Comparison of ENCODE assay signal across 25 mouse cellular contexts in genomic region chr7:113797134-113797533, GRCm38 (mm10). TPM values are rescaled to one million over a fixed set of nuclear protein-coding genes. Genes with fewer than 3 reads are reported as not detected.
DNase-seq lines count a peak whose midpoint lies in the region; ATAC-seq and TF ChIP-seq lines count a peak whose summit lies in the region.
"Had no signal": no experiment of that assay in that cellular context is flagged by ENCODE, and none has a peak within 500 bp of the region (broad histone marks: within the 10 kb centered on the region; RNA-seq: fewer than 3 reads in every experiment).

No protein-coding gene starts in this region.

- no peaks in the 10 kb centered on the region for H3K9me3 ChIP-seq in intestine, embryonic 15.5 days
- H3K9me3 ChIP-seq in intestine, postnatal 0 days (ENCODE audit: control insufficient read depth), result no peaks in the 10 kb centered on the region
- H3K9me3 ChIP-seq in stomach, postnatal 0 days (ENCODE audit: control insufficient read depth, low read length), result no peaks in the 10 kb centered on the region
- H3K9me3 ChIP-seq: embryonic facial prominence, embryonic 12.5 days; forebrain, embryonic 13.5 days; forebrain, embryonic 15.5 days; G1E had no signal

- no peak overlapping the region for H3K9ac ChIP-seq in intestine, embryonic 15.5 days
- H3K9ac ChIP-seq in intestine, postnatal 0 days (ENCODE audit: low read depth, low read length), result no peak overlapping the region
- H3K9ac ChIP-seq in stomach, postnatal 0 days (ENCODE audit: low read length), result no peak overlapping the region
- H3K9ac ChIP-seq: embryonic facial prominence, embryonic 12.5 days; forebrain, embryonic 13.5 days; forebrain, embryonic 15.5 days; forebrain, postnatal 0 days had no signal

- peak; percentile 82 for ATAC-seq in intestine, embryonic 15.5 days
- ATAC-seq in intestine, postnatal 0 days, result peak; percentile 95
- ATAC-seq in stomach, postnatal 0 days (ENCODE audit: low FRiP score, low TSS enrichment), result 0 out of 2 replicates have a peak, but pooled peaks have one; percentile 42
- ATAC-seq: activated CD4-positive, CD25-positive, alpha-beta regulatory T cell, adult 4 months; CD4-positive, CD25-positive, alpha-beta regulatory T cell, adult 4 months; forebrain, embryonic 13.5 days; forebrain, embryonic 15.5 days; forebrain, postnatal 0 days; Patski had no signal

- WGBS in intestine, embryonic 15.5 days, result 72% methylated on average over 4 of the region's 4 CpGs
- WGBS in intestine, postnatal 0 days, result 47% methylated on average over 4 of the region's 4 CpGs
- 71% methylated on average over 4 of the region's 4 CpGs for WGBS in stomach, postnatal 0 days

- 0 out of 2 replicates have a peak, but pooled peaks have one; percentile 10 for TF ChIP-seq CTCF in intestine, postnatal 0 days (IDR thresholded peaks at IDR 0.05; ENCODE audit: low read depth)
- TF ChIP-seq CTCF in stomach, postnatal 0 days (IDR thresholded peaks at IDR 0.05; ENCODE audit: low read depth), result no peak

- H3K27me3 ChIP-seq in intestine, embryonic 15.5 days (replicated peaks), result no peaks in the 10 kb centered on the region
- no peaks in the 10 kb centered on the region for H3K27me3 ChIP-seq in intestine, postnatal 0 days (replicated peaks; ENCODE audit: control insufficient read depth, insufficient read depth, low read length)
- H3K27me3 ChIP-seq in stomach, postnatal 0 days (ENCODE audit: control insufficient read depth, insufficient read depth, low read length), result no peaks in the 10 kb centered on the region
- H3K27me3 ChIP-seq: embryonic facial prominence, embryonic 12.5 days; forebrain, embryonic 13.5 days; forebrain, embryonic 15.5 days had no signal

- no peak for DNase-seq in stomach, postnatal 0 days (ENCODE audit: low spot score)
- no peak for DNase-seq in left cerebral cortex, adult 8-10 months (ENCODE audit: low spot score in 2 of 2)
- no peak for DNase-seq in gastrocnemius, adult 18-20 months (ENCODE audit: low spot score)
- DNase-seq: adrenal gland, adult 8-10 months; adrenal gland, postnatal 25 days; B cell, adult 2 months; cerebellum, adult 11 months; cerebellum, adult 18-20 months; cerebellum, adult 8-10 months; cerebellum, adult 9-11 months; cerebellum, postnatal 14 days; cerebellum, postnatal 36 days; embryo, embryonic 11 days; forebrain, postnatal 0 days had no signal

- H3K4me3 ChIP-seq in intestine, embryonic 15.5 days (replicated peaks), result no peak overlapping the region
- H3K4me3 ChIP-seq in intestine, postnatal 0 days (ENCODE audit: low read depth, low read length), result no peak overlapping the region
- H3K4me3 ChIP-seq in stomach, postnatal 0 days (ENCODE audit: low read depth, low read length), result no peak overlapping the region
- H3K4me3 ChIP-seq: embryonic facial prominence, embryonic 12.5 days; forebrain, embryonic 13.5 days; forebrain, embryonic 15.5 days had no signal

- no peak overlapping the region for H3K27ac ChIP-seq in intestine, embryonic 15.5 days
- H3K27ac ChIP-seq in intestine, postnatal 0 days (ENCODE audit: low read depth, low read length), result no peak overlapping the region
- no peak overlapping the region for H3K27ac ChIP-seq in stomach, postnatal 0 days (replicated peaks)
- H3K27ac ChIP-seq: embryonic facial prominence, embryonic 12.5 days; forebrain, embryonic 13.5 days; forebrain, embryonic 15.5 days had no signal

- H3K4me2 ChIP-seq in intestine, embryonic 15.5 days (replicated peaks), result no peak overlapping the region
- H3K4me2 ChIP-seq in intestine, postnatal 0 days (replicated peaks; ENCODE audit: low read depth), result no peak overlapping the region
- no peak overlapping the region for H3K4me2 ChIP-seq in stomach, postnatal 0 days (replicated peaks; ENCODE audit: low read depth)
- H3K4me2 ChIP-seq: embryonic facial prominence, embryonic 12.5 days; forebrain, embryonic 13.5 days; forebrain, embryonic 15.5 days had no signal

- no peaks in the 10 kb centered on the region for H3K4me1 ChIP-seq in intestine, embryonic 15.5 days (replicated peaks)
- no peaks in the 10 kb centered on the region for H3K4me1 ChIP-seq in intestine, postnatal 0 days (replicated peaks; ENCODE audit: control insufficient read depth, insufficient read depth, low read length)
- H3K4me1 ChIP-seq in stomach, postnatal 0 days (replicated peaks; ENCODE audit: control insufficient read depth, insufficient read depth), result no peaks in the 10 kb centered on the region
- H3K4me1 ChIP-seq: embryonic facial prominence, embryonic 12.5 days; forebrain, embryonic 13.5 days; forebrain, embryonic 15.5 days had no signal

- no peak for TF ChIP-seq EP300 in stomach, postnatal 0 days (optimal IDR thresholded peaks at IDR 0.05)

- H3K36me3 ChIP-seq in intestine, embryonic 15.5 days, result no peaks in the 10 kb centered on the region
- H3K36me3 ChIP-seq in intestine, postnatal 0 days (ENCODE audit: control insufficient read depth, insufficient read depth), result no peaks in the 10 kb centered on the region
- H3K36me3 ChIP-seq in stomach, postnatal 0 days (ENCODE audit: control insufficient read depth, insufficient read depth, low read length), result no peaks in the 10 kb centered on the region
- H3K36me3 ChIP-seq: embryonic facial prominence, embryonic 12.5 days; forebrain, embryonic 15.5 days; G1E had no signal

RNA-seq across cellular contexts. Expression of gene Spon1, which starts 31.3 kb away (rescaled TPM):
- polyA plus RNA-seq in intestine, embryonic 15.5 days (2015; fragmentation: Nextera tagmentation; extraction: Ambion mirVana), result 11.9 and 12.9 TPM in 2 replicates
- 3.2 and 3.6 TPM in 2 replicates for polyA plus RNA-seq in intestine, postnatal 0 days (2015; fragmentation: Nextera tagmentation; extraction: Ambion mirVana)
- polyA plus RNA-seq in stomach, postnatal 0 days (2015; fragmentation: Nextera tagmentation; extraction: Ambion mirVana), result 3.1 and 4.0 TPM in 2 replicates
- total RNA-seq in left cerebral cortex, adult 8-10 months (2022), result 10 to 100 TPM; 39.1 to 44.5 (median 40.4) TPM
- total RNA-seq in gastrocnemius, adult 18-20 months (2021), result 1 to 10 TPM; 2.3 to 3.1 TPM
- total RNA-seq: CH12.LX; common myeloid progenitor, adult 5-6 weeks had no signal
- polyA plus RNA-seq: G1E had no signal

Comparison
In these comparisons a context has a peak if more than half of its experiments do, and no peak if none do; other contexts are left out.
1. ATAC-seq: peak in every context shown above with its lines; median percentile 95 in intestine, postnatal 0 days; 82 in intestine, embryonic 15.5 days; 42 in stomach, postnatal 0 days.